Mouse (Mus musculus) cerebellum, adult 9-11 months (tissue): ENCODE measurements at regions not wholly inside any gene's neighbourhood (a gene's known extent, or its start where the extent isn't known, plus 50 kb on each side); places are given as distances from the start of the nearest gene placed in this dataset.

ENCODE experiments used
- DNase-seq: peaks from one replicate; pipeline ENCODE4 v3.0.0; 2022

- no peak for DNase-seq
Observed at GRCm38 (mm10) chr6:103312935-103313334, 197.5 kb upstream of the Chl1 start.

GRCm38 (mm10) chr6:103318081-103318480 lies 192.3 kb upstream of the Chl1 start:
- no peak for DNase-seq

GRCm38 (mm10) chr6:103318677-103319359 lies 191.6 kb upstream of the Chl1 start:
- no peak for DNase-seq

- DNase-seq: no peak
Observed at GRCm38 (mm10) chr6:103319964-103320363, 190.4 kb upstream of the Chl1 start.

- no peak for DNase-seq
Observed at GRCm38 (mm10) chr6:103320550-103320949, 189.8 kb upstream of the Chl1 start.

- no peak for DNase-seq
Observed at GRCm38 (mm10) chr6:103321058-103321457, 189.3 kb upstream of the Chl1 start.

- DNase-seq: no peak
Observed at GRCm38 (mm10) chr6:103322442-103322841, 187.9 kb upstream of the Chl1 start.

GRCm38 (mm10) chr6:103335683-103336082 lies 174.7 kb upstream of the Chl1 start:
- no peak for DNase-seq

- no peak for DNase-seq
Observed at GRCm38 (mm10) chr6:103339961-103340732, 170.2 kb upstream of the Chl1 start.

GRCm38 (mm10) chr6:103343515-103343914 lies 166.9 kb upstream of the Chl1 start:
- DNase-seq: no peak

- no peak for DNase-seq
Observed at GRCm38 (mm10) chr6:103344413-103344812, 166.0 kb upstream of the Chl1 start.

- DNase-seq: no peak
Observed at GRCm38 (mm10) chr6:103345195-103345594, 165.2 kb upstream of the Chl1 start.

GRCm38 (mm10) chr6:103352405-103353124 lies 157.8 kb upstream of the Chl1 start:
- DNase-seq: no peak

- DNase-seq: no peak
Observed at GRCm38 (mm10) chr6:103353346-103353745, 157.0 kb upstream of the Chl1 start.

GRCm38 (mm10) chr6:103366782-103367491 lies 143.4 kb upstream of the Chl1 start:
- no peak for DNase-seq

GRCm38 (mm10) chr6:103374956-103375355 lies 135.4 kb upstream of the Chl1 start:
- DNase-seq: no peak

GRCm38 (mm10) chr6:103377277-103377676 lies 133.1 kb upstream of the Chl1 start:
- DNase-seq: no peak

- DNase-seq: no peak
Observed at GRCm38 (mm10) chr6:103378047-103378446, 132.3 kb upstream of the Chl1 start.

GRCm38 (mm10) chr6:103381030-103381429 lies 129.4 kb upstream of the Chl1 start:
- no peak for DNase-seq

GRCm38 (mm10) chr6:103381930-103382329 lies 128.5 kb upstream of the Chl1 start:
- no peak for DNase-seq

- no peak for DNase-seq
Observed at GRCm38 (mm10) chr6:103386591-103386990, 123.8 kb upstream of the Chl1 start.

GRCm38 (mm10) chr6:103405961-103406360 lies 104.4 kb upstream of the Chl1 start:
- DNase-seq: no peak

- no peak for DNase-seq
Observed at GRCm38 (mm10) chr6:103414888-103415287, 95.5 kb upstream of the Chl1 start.
